Mouse (Mus musculus): ENCODE measurements around the gene Exoc8. TPM values are rescaled to one million over a fixed set of nuclear protein-coding genes. Genes with fewer than 3 reads are reported as not detected.

Gene Exoc8
- polyA plus RNA-seq, 1 experiment from 2014 or later, result 15.4 TPM

- H3K9me3 ChIP-seq, result no peaks in the 10 kb centered on the region
- 84% methylated on average over 3 of the region's 3 CpGs for WGBS
- H3K27me3 ChIP-seq, result no peaks in the 10 kb centered on the region
- H3K9ac ChIP-seq (replicated peaks), result no peak overlapping the region
- H3K4me3 ChIP-seq, result no peak overlapping the region
- H3K4me2 ChIP-seq (replicated peaks), result no peak overlapping the region
- H3K4me1 ChIP-seq, result peaks cover 13% of the 10 kb centered on the region
- no peak overlapping the region for H3K27ac ChIP-seq (replicated peaks)
- ATAC-seq (ENCODE audit: low FRiP score, low read depth), result no peak
- H3K36me3 ChIP-seq, result peaks cover 15% of the 10 kb centered on the region
Measured at GRCm38 (mm10) chr8:124866669-124867068, 30.8 kb downstream of the Exoc8 start.

GRCm38 (mm10) chr8:124863729-124864128 lies 33.8 kb downstream of the Exoc8 start:
- peaks cover 28% of the 10 kb centered on the region for H3K36me3 ChIP-seq
- H3K27ac ChIP-seq (replicated peaks), result no peak overlapping the region
- H3K4me1 ChIP-seq, result peaks cover 13% of the 10 kb centered on the region
- H3K27me3 ChIP-seq, result no peaks in the 10 kb centered on the region
- H3K9me3 ChIP-seq, result no peaks in the 10 kb centered on the region
- peak overlapping the region; percentile 82 for H3K4me2 ChIP-seq (replicated peaks)
- peak overlapping the region; percentile 97 for H3K4me3 ChIP-seq
- no peak for ATAC-seq (ENCODE audit: low FRiP score, low read depth)
- 28% methylated on average over 8 of the region's 8 CpGs for WGBS
- peak overlapping the region; percentile 97 for H3K9ac ChIP-seq (replicated peaks)

- peak overlapping the region; percentile 90 for H3K27ac ChIP-seq (replicated peaks)
- H3K9ac ChIP-seq (replicated peaks), result peak overlapping the region; percentile 97
- H3K4me1 ChIP-seq, result peaks cover 13% of the 10 kb centered on the region
- H3K4me2 ChIP-seq (replicated peaks), result peak overlapping the region; percentile 82
- peaks cover 34% of the 10 kb centered on the region for H3K36me3 ChIP-seq
- under 1% methylated on average over 33 of the region's 33 CpGs for WGBS
- no peaks in the 10 kb centered on the region for H3K9me3 ChIP-seq
- H3K4me3 ChIP-seq, result peak overlapping the region; percentile 97
- H3K27me3 ChIP-seq, result no peaks in the 10 kb centered on the region
- ATAC-seq (ENCODE audit: low FRiP score, low read depth), result peak; percentile 85
Measured at GRCm38 (mm10) chr8:124863163-124863677, 34.3 kb downstream of the Exoc8 start.

- Histone ChIP-seq H3K36me3 (peaks cover 40% of the 10 kb centered on the region), H3K4me3 (peak within 1 kb of the TSS; percentile 97), H3K27me3 (no peaks in the 10 kb centered on the region), H3K4me1 (peaks cover 13% of the 10 kb centered on the region), H3K27ac (replicated peaks) (peak within 1 kb of the TSS; percentile 90), H3K9me3 (no peaks in the 10 kb centered on the region), H3K4me2 (replicated peaks) (peak within 1 kb of the TSS; percentile 82), H3K9ac (replicated peaks) (peak within 1 kb of the TSS; percentile 97)
- peak; percentile 98 for ATAC-seq (ENCODE audit: low FRiP score, low read depth)
- WGBS, result 2% methylated on average over 55 of the region's 55 CpGs
Measured at GRCm38 (mm10) chr8:124862321-124863162, 35.0 kb downstream of the Exoc8 start, which contains the start of the genes Gnpat and 2810004N23Rik. Gnpat (plus strand) TSS chr8:124863033. 2810004N23Rik (minus strand) TSS chr8:124863120.

GRCm38 (mm10) chr8:124860188-124860587 lies 37.3 kb downstream of the Exoc8 start:
- Histone ChIP-seq H3K36me3 (peaks cover 60% of the 10 kb centered on the region), H3K4me3 (no peak overlapping the region), H3K4me1 (peaks cover 13% of the 10 kb centered on the region), H3K27ac (replicated peaks) (no peak overlapping the region), H3K9ac (replicated peaks) (no peak overlapping the region), H3K4me2 (replicated peaks) (no peak overlapping the region), H3K27me3 (no peaks in the 10 kb centered on the region), H3K9me3 (no peaks in the 10 kb centered on the region)
- 94% methylated on average over 3 of the region's 3 CpGs for WGBS
- ATAC-seq (ENCODE audit: low FRiP score, low read depth), result no peak

- H3K4me3 ChIP-seq, result no peak overlapping the region
- H3K36me3 ChIP-seq, result peaks cover 67% of the 10 kb centered on the region
- H3K4me1 ChIP-seq, result peaks cover 13% of the 10 kb centered on the region
- no peaks in the 10 kb centered on the region for H3K9me3 ChIP-seq
- H3K27ac ChIP-seq (replicated peaks), result no peak overlapping the region
- H3K27me3 ChIP-seq, result no peaks in the 10 kb centered on the region
- H3K9ac ChIP-seq (replicated peaks), result no peak overlapping the region
- ATAC-seq (ENCODE audit: low FRiP score, low read depth), result no peak
- no peak overlapping the region for H3K4me2 ChIP-seq (replicated peaks)
Measured at GRCm38 (mm10) chr8:124859466-124859865, 38.0 kb downstream of the Exoc8 start.

- Histone ChIP-seq H3K9me3 (peaks cover 10% of the 10 kb centered on the region), H3K4me3 (no peak overlapping the region), H3K9ac (replicated peaks) (no peak overlapping the region), H3K36me3 (peaks cover 63% of the 10 kb centered on the region), H3K4me2 (replicated peaks) (no peak overlapping the region), H3K27ac (replicated peaks) (no peak overlapping the region), H3K4me1 (no peaks in the 10 kb centered on the region), H3K27me3 (no peaks in the 10 kb centered on the region)
- 100% methylated on average over 1 of the region's 1 CpGs for WGBS
- no peak for ATAC-seq (ENCODE audit: low FRiP score, low read depth)
Measured at GRCm38 (mm10) chr8:124853511-124853910, 44.0 kb downstream of the Exoc8 start.

GRCm38 (mm10) chr8:124845573-124845972 lies 51.9 kb downstream of the Exoc8 start:
- 88% methylated on average over 5 of the region's 5 CpGs for WGBS

GRCm38 (mm10) chr8:124845131-124845530 lies 52.4 kb downstream of the Exoc8 start:
- H3K27me3 ChIP-seq, result no peaks in the 10 kb centered on the region
- H3K9me3 ChIP-seq, result no peaks in the 10 kb centered on the region
- H3K9ac ChIP-seq (replicated peaks), result no peak overlapping the region
- no peak overlapping the region for H3K4me3 ChIP-seq
- H3K4me2 ChIP-seq (replicated peaks), result no peak overlapping the region
- 83% methylated on average over 3 of the region's 3 CpGs for WGBS
- peaks cover 39% of the 10 kb centered on the region for H3K36me3 ChIP-seq
- no peak overlapping the region for H3K27ac ChIP-seq (replicated peaks)
- H3K4me1 ChIP-seq, result no peaks in the 10 kb centered on the region
- no peak for ATAC-seq (ENCODE audit: low FRiP score, low read depth)

More at GRCm38 (mm10) chr8:124845573-124845972, 51.9 kb downstream of the Exoc8 start:
- Histone ChIP-seq H3K4me1 (no peaks in the 10 kb centered on the region), H3K4me3 (no peak overlapping the region), H3K36me3 (peaks cover 34% of the 10 kb centered on the region), H3K9ac (replicated peaks) (no peak overlapping the region), H3K9me3 (no peaks in the 10 kb centered on the region), H3K27ac (replicated peaks) (no peak overlapping the region), H3K4me2 (replicated peaks) (no peak overlapping the region), H3K27me3 (no peaks in the 10 kb centered on the region)
- no peak for ATAC-seq (ENCODE audit: low FRiP score, low read depth)

Other genes with a start within 250 kb of the Exoc8 start
- 22.3 and 23.5 TPM in 2 replicates for gene 2310022B05Rik, start 234.3 kb downstream of the Exoc8 start, polyA plus RNA-seq (2016; fragmentation: Nextera tagmentation; extraction: Ambion mirVana)
- gene Ttc13, start 175.7 kb downstream of the Exoc8 start, polyA plus RNA-seq (2016; fragmentation: Nextera tagmentation; extraction: Ambion mirVana), result 66.6 and 67.8 TPM in 2 replicates
- 36.2 and 38.3 TPM in 2 replicates for gene Arv1, start 175.6 kb downstream of the Exoc8 start, polyA plus RNA-seq (2016; fragmentation: Nextera tagmentation; extraction: Ambion mirVana)
- 0.63 and 1.1 TPM in 2 replicates for gene Fam89a, start 145.9 kb downstream of the Exoc8 start, polyA plus RNA-seq (2016; fragmentation: Nextera tagmentation; extraction: Ambion mirVana)
- gene Trim67, start 104.6 kb downstream of the Exoc8 start, polyA plus RNA-seq (2016; fragmentation: Nextera tagmentation; extraction: Ambion mirVana), result 7.4 and 9.4 TPM in 2 replicates
- gene Gnpat, start 34.7 kb downstream of the Exoc8 start, polyA plus RNA-seq (2016; fragmentation: Nextera tagmentation; extraction: Ambion mirVana), result 126 and 130 TPM in 2 replicates
- gene 2810004N23Rik, start 34.6 kb downstream of the Exoc8 start, polyA plus RNA-seq (2016; fragmentation: Nextera tagmentation; extraction: Ambion mirVana), result 45.4 and 47.4 TPM in 2 replicates
- 17.4 and 17.8 TPM in 2 replicates for gene Sprtn, start 181 bp upstream of the Exoc8 start, polyA plus RNA-seq (2016; fragmentation: Nextera tagmentation; extraction: Ambion mirVana)
- gene Egln1, start 51.6 kb upstream of the Exoc8 start, polyA plus RNA-seq (2016; fragmentation: Nextera tagmentation; extraction: Ambion mirVana), result 17.3 and 17.8 TPM in 2 replicates
- 146 and 154 TPM in 2 replicates for gene Tsnax, start 115.3 kb upstream of the Exoc8 start, polyA plus RNA-seq (2016; fragmentation: Nextera tagmentation; extraction: Ambion mirVana)
- gene Disc1, start 156.5 kb upstream of the Exoc8 start, polyA plus RNA-seq (2016; fragmentation: Nextera tagmentation; extraction: Ambion mirVana), result 1.6 and 2.3 TPM in 2 replicates

Measured in midbrain, embryonic 12.5 days (tissue).